Mouse (Mus musculus) intestine, embryonic 14.5 days (tissue): ENCODE data around the gene Ceacam2. TPM values are rescaled to one million over a fixed set of nuclear protein-coding genes. Genes with fewer than 3 reads are reported as not detected.
A peak's percentile ranks its signal among the peaks of the same experiment; 100 is the strongest.
"Not testable (repeated sequence)": the region's sequence is repeated elsewhere in the genome, so short reads cannot be mapped to it uniquely, and the experiment has no call there.

Experiments
- ATAC-seq: fragments of 200-750 bp; cut with Nextera tagmentation; replicated peaks from 2 replicates; pipeline ENCODE4 v1.8.0; 2017; ENCODE audit warnings: low read depth, moderate number of reproducible peaks, moderate TSS enrichment, moderate library complexity; ENCODE audit not compliant: low FRiP score, low TSS enrichment
- DNase-seq: peaks from one replicate; pipeline ENCODE4 v3.0.0-alpha.2; 2018; ENCODE audit warnings: low spot score
- H3K27ac ChIP-seq: fragments of 300-500 bp; sonication (generic); 2 replicates; pipeline ENCODE4 v1.5.1; 2014; ENCODE audit warnings: low read depth, mild to moderate bottlenecking, control low read depth
- H3K27me3 ChIP-seq: fragments of 300-500 bp; sonication (generic); replicated peaks from 2 replicates; pipeline ENCODE4 v1.6.1; 2014; ENCODE audit warnings: low read length, control low read depth; ENCODE audit not compliant: control insufficient read depth, insufficient read depth
- H3K36me3 ChIP-seq: fragments of 300-500 bp; sonication (generic); 2 replicates; pipeline ENCODE4 v1.6.1; 2014; ENCODE audit warnings: low read length, control low read depth; ENCODE audit not compliant: control insufficient read depth, insufficient read depth
- H3K4me1 ChIP-seq: fragments of 300-500 bp; sonication (generic); replicated peaks from 2 replicates; pipeline ENCODE4 v1.6.1; 2014; ENCODE audit warnings: low read length, control low read depth, mixed read lengths; ENCODE audit not compliant: control insufficient read depth, insufficient read depth
- H3K4me2 ChIP-seq: fragments of 300-500 bp; sonication (generic); 2 replicates; pipeline ENCODE4 v1.6.1; 2014; ENCODE audit warnings: low read length
- H3K4me3 ChIP-seq: fragments of 300-500 bp; sonication (generic); 2 replicates; pipeline ENCODE4 v1.5.1; 2014; ENCODE audit warnings: low read depth, low read length, control low read depth, mixed read lengths
- H3K9ac ChIP-seq: fragments of 300-500 bp; sonication (generic); 2 replicates; pipeline ENCODE4 v1.6.1; 2014; ENCODE audit warnings: mild to moderate bottlenecking, low read length
- H3K9me3 ChIP-seq: fragments of 300-500 bp; sonication (generic); 2 replicates; pipeline ENCODE4 v1.6.1; 2016; ENCODE audit warnings: low read length, control low read depth; ENCODE audit not compliant: control insufficient read depth
- WGBS: fragments of 180-500 bp; shearing (Covaris S2); extraction: QIAGEN DNeasy Blood & Tissue Kit; methylation state at CpG from one replicate; pipeline ENCODE4 v1.1.7; 2014; 5-methylcytosine and 5-hydroxymethylcytosine counted together
- polyA plus RNA-seq: library from polyadenylated mRNA; unstranded; fragments of >200 nt; fragmentation: Nextera tagmentation; extraction: Ambion mirVana; gene quantifications from 2 replicates; pipeline ENCODE4 v1.2.1, GENCODE M21; 2014

Ceacam2 gene
- polyA plus RNA-seq, 1 experiment from 2014 or later: not detected

DNA sequence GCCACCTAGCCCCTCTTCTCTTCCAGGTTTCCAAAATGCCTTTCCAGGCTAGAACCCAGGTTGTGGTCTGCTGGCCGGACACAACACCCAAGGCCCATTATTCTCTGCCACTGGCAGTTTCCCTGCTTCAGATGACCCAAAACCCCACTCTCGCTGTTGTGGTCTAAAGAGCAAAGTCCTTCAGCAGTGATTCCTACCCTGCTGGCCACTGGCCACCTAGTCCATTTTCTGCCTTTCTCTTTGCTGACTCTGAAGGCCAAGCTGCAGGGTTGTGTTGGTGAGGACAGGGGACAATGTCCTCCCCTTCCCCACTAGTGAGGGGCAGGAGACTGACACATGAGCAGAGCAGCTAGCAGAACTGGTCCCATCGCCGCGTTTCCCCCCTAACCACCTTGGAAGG is 35.4 kb upstream of the Ceacam2 start:
- no peak overlapping the region for H3K4me3 ChIP-seq
- DNase-seq (no peak), ATAC-seq (no peak)
- 77% methylated on average over 5 of the region's 5 CpGs for WGBS
- no peaks in the 10 kb centered on the region for H3K9me3 ChIP-seq
- H3K36me3 ChIP-seq: no peaks in the 10 kb centered on the region
- no peak overlapping the region for H3K9ac ChIP-seq
- no peaks in the 10 kb centered on the region for H3K27me3 ChIP-seq
- no peak overlapping the region for H3K4me2 ChIP-seq
- H3K27ac ChIP-seq: no peak overlapping the region
- H3K4me1 ChIP-seq: no peaks in the 10 kb centered on the region

DNA sequence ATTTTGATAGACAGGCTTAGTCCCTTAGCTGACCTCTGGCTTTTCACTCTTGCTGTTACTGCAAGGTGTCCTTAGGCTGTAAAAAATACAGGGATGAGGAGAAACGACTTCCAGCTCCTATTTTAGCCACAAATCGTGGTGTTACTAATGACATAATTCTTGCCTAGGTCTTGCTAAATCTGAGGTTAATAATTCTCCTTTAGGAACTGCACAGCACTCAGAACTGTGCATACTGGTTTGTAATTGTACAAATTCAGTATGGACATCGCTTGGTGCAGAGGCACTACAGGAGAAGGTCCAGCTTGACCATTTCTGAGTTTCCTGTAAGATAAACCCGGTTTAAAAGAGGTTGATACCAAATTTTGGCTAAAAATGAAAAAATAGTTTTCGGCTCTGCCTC is 34.1 kb upstream of the Ceacam2 start:
- not testable (repeated sequence) for H3K36me3 ChIP-seq, H3K9ac ChIP-seq, H3K9me3 ChIP-seq, H3K27me3 ChIP-seq, DNase-seq, H3K27ac ChIP-seq, H3K4me3 ChIP-seq, H3K4me2 ChIP-seq, ATAC-seq, H3K4me1 ChIP-seq
- 73% methylated on average over 5 of the region's 5 CpGs for WGBS

DNA sequence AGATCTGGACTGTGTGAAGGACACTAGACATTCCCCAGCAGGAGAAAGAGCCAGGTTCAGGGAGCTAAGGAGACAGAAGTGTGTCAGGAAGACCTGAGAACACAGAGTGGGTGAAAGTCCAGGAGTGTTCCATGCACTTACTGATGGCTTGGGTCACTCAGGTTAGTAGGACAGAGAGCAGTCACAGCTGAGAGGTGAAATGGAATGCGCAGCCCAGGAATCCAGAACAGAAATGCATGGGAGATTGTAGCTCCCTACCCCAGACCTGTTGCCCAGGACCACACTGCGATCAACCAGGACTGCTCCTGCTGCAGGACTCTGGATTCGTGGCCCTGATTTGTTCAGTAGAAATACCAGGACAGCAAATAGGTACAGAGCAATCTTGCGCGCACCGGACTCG is 29.1 kb upstream of the Ceacam2 start:
- H3K9ac ChIP-seq: no peak overlapping the region
- no peak for DNase-seq
- H3K4me3 ChIP-seq: no peak overlapping the region
- whole genome bisulfite sequencing: 96% methylated on average over 7 of the region's 7 CpGs
- no peaks in the 10 kb centered on the region for H3K4me1 ChIP-seq
- H3K36me3 ChIP-seq: no peaks in the 10 kb centered on the region
- H3K27ac ChIP-seq: no peak overlapping the region
- no peak overlapping the region for H3K4me2 ChIP-seq
- H3K27me3 ChIP-seq: no peaks in the 10 kb centered on the region
- no peaks in the 10 kb centered on the region for H3K9me3 ChIP-seq
- ATAC-seq: no peak

DNA sequence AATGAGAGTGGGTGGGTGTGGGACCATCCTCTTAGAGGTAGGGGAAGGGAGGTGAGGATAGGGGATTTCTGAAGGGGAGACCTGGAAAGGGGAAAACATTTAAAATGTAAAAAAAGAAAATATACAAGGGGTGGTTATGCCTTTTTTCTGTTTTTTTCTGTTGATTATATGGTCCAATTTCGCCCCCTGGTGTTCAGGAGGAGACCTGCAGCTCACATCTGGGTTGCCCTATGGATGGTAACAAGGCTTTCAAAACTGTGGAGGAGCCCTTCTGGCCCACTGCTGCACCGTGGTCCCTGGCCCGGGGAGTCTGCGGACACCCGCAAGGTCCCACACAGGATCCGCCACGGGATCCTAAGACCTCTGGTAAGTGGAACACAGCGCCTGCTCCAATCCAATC is 1.8 kb upstream of the Ceacam2 start:
- H3K27ac ChIP-seq, H3K4me2 ChIP-seq, ATAC-seq, H3K9ac ChIP-seq, H3K4me1 ChIP-seq, H3K9me3 ChIP-seq, H3K36me3 ChIP-seq, H3K4me3 ChIP-seq, H3K27me3 ChIP-seq: not testable (repeated sequence)
- 77% methylated on average over 8 of the region's 8 CpGs for WGBS
- DNase-seq: peak; percentile 65

DNA sequence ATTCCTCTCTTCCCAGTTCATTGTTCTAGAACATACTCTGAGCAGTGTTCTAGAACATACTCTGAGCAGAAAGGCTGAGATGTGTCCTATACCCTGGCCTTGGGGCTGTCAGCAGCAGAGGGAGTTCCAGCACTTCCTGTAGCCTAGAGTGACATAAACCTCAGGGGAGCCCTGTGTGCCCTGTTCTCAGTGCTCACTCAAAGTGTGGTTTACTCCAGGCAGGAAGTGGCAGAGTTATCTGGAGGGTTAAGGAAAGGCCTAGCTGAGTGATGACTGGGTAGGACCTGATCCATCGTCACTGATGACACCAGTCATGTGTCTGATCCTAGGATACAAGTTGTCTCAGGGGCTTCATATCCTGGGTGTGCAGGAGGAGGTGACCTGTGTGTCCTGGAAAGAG is 297 bp upstream of the Ceacam2 start:
- ATAC-seq, H3K9ac ChIP-seq, H3K4me1 ChIP-seq, DNase-seq, H3K27ac ChIP-seq, H3K36me3 ChIP-seq, H3K4me3 ChIP-seq, H3K9me3 ChIP-seq, H3K27me3 ChIP-seq, H3K4me2 ChIP-seq: not testable (repeated sequence)
- no CpG with 5 or more reads among the region's 1 CpGs for WGBS

DNA sequence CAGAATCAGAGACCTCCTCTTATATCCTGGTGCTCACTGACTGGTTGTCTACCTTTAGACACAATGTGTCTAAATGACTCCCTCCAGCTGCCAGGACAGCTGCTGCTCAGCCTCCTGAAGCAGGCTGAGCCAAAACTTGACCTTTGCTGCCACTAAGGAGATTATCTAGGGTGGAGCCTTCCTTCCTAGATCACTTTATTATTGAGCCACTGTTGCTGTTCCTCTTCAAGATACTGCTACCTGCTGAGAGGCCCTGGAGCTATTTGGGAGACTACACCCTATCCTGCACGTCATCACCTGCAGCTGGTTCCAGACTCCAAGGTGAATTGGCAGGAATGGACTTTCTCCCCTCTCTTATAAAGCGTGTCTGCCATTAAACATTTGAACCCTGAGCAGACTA is 8.8 kb downstream of the Ceacam2 start:
- ATAC-seq (no peak), DNase-seq (no peak)
- Histone ChIP-seq H3K4me2 (no peak overlapping the region), H3K36me3 (no peaks in the 10 kb centered on the region), H3K9ac (no peak overlapping the region), H3K4me1 (no peaks in the 10 kb centered on the region), H3K27me3 (no peaks in the 10 kb centered on the region), H3K4me3 (no peak overlapping the region), H3K27ac (no peak overlapping the region), H3K9me3 (no peaks in the 10 kb centered on the region)
- 67% methylated on average over 2 of the region's 2 CpGs for WGBS

DNA sequence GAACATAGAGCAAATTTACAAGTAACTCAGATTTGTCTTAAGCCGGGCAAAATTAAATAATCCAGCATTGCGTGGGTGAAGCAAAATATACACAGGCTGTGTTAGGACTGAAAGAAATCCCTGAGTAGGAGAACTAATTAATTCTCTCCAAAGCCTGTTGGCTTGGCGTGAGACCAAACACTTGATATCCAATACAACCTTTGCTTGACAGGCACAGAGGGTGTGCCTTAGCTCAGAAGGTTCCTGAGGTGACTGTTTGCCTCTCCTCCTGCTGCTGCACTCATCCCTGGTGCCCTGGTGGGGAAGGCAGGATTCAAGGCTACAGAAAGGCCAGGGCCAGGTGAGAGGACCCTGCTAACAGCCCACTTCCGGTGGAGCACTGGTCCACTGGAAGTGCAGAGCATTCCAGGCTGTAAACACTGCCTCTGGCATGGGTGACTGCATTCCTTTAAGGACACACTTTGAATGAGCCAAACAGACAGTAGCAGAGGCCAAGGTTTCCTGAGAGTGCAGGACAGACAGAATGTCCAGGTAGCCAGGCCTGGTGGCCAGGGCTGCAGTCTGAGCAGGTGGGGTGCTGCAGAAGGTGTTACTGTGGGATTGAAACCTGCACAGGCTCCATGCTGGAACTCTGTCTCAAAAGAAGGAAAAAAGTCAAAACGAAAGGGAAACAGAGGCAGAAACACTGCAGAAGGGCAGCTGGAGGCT is 23.4 kb downstream of the Ceacam2 start:
- H3K9me3 ChIP-seq, H3K27ac ChIP-seq, H3K27me3 ChIP-seq, H3K4me2 ChIP-seq, H3K4me1 ChIP-seq, ATAC-seq, H3K4me3 ChIP-seq, DNase-seq, H3K9ac ChIP-seq, H3K36me3 ChIP-seq: not testable (repeated sequence)
- 58% methylated on average over 2 of the region's 5 CpGs for WGBS

DNA sequence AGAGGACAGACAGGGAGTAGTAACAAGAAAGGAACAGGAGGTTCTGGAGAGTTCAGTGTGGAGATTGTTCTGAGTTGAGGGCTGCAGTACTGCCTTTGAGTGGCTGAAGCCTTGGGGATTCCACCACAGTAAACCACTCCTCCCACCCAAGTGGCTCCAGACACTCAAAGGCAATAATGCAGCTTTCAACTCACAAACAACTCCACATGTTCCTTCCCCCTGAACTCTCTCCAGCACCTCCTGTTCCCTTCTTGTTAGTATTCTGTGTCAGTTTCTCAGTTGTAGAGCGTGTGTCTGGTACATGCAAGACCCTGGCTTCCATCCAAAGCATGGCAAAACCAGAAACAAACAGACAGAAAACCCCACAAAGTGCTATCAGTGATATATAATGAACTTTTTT is 24.0 kb downstream of the Ceacam2 start:
- not testable (repeated sequence) for DNase-seq, H3K9me3 ChIP-seq, H3K9ac ChIP-seq, H3K4me3 ChIP-seq, ATAC-seq, H3K27ac ChIP-seq, H3K36me3 ChIP-seq, H3K4me2 ChIP-seq, H3K27me3 ChIP-seq, H3K4me1 ChIP-seq
- WGBS: 33% methylated on average over 1 of the region's 1 CpGs

DNA sequence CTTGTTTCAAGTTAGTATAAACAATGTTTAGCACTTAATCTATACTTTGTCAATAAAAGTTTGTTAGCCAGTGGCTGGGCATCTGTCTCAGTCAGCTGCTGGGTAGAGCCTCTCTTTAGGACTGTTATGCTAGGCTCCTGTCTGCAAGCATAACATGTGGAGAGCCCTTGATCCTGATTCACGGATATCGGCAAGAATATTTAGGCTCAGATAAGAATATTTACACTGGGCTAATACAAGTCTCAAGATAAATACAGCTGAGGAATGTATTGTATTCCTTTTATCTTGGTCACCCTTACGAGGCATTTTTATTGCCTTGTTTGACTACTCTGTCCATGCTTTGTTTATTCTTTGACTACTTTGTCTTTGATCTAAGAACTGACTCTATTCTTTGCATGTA is 29.7 kb downstream of the Ceacam2 start:
- Histone ChIP-seq H3K36me3 (no peaks in the 10 kb centered on the region), H3K4me3 (no peak overlapping the region), H3K4me2 (no peak overlapping the region), H3K9me3 (no peaks in the 10 kb centered on the region), H3K4me1 (no peaks in the 10 kb centered on the region), H3K27me3 (no peaks in the 10 kb centered on the region), H3K27ac (no peak overlapping the region), H3K9ac (no peak overlapping the region)
- DNase-seq (no peak), ATAC-seq (peak; percentile 74)
- 13% methylated on average over 3 of the region's 3 CpGs for WGBS
